Mouse (Mus musculus) olfactory bulb, adult 2 months (tissue): ENCODE results near the gene Snx25.

Source experiments
- CTCF ChIP-seq: fragments of 200-500 bp; IDR thresholded peaks from 2 replicates; pipeline ENCODE4 v1.5.1; 2012; ENCODE audit warnings: low read depth, mild to moderate bottlenecking, low read length, moderate library complexity; ENCODE audit not compliant: insufficient read depth
- POLR2A ChIP-seq: fragments of 200-500 bp; IDR thresholded peaks from 2 replicates; pipeline ENCODE4 v1.6.1; 2012; ENCODE audit warnings: mild to moderate bottlenecking, low read depth, low read length, moderate library complexity; ENCODE audit not compliant: insufficient read depth

GRCm38 (mm10) chr8:45998228-45998627 is 153.7 kb downstream of the Snx25 start:
- no peak for TF ChIP-seq CTCF
- no peak for TF ChIP-seq POLR2A
